Mouse (Mus musculus): ENCODE measurements around the gene Taar9.

DNA sequence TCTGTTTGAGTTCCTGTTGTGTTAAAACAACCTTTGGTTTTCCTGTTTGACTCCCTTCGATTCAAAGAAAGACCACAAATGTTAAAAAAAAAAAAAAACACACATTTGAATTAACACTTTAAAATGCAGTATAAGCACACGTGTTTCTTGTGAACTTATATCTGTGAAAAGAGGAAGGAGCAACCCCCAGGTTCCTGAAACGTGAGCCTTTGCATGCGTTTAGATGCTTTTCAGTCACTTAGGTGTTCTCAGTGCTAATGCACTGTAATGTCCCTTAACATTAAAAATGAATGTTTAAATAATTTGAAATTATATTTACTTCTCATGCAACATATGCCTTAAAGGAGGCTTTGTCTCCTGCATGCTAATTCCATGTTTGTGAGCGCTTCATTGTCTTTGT is 1.6 kb downstream of the Taar9 start:
- no peak for TF ChIP-seq TAL1 (IDR thresholded peaks at IDR 0.05; ENCODE audit: low read length)
- no peak for TF ChIP-seq GATA1 (IDR thresholded peaks at IDR 0.05; ENCODE audit: low read length)
